Mouse (Mus musculus) hindbrain, embryonic 10.5 days (tissue): ENCODE measurements around the gene AI413582. TPM values are rescaled to one million over a fixed set of nuclear protein-coding genes. Genes with fewer than 3 reads are reported as not detected.

ENCODE experiments used
- DNase-seq: peaks from one replicate; pipeline ENCODE4 v3.0.0-alpha.2; 2017; ENCODE audit warnings: low spot score
- H3K27ac ChIP-seq: fragments of 300-500 bp; sonication (generic); 2 replicates; pipeline ENCODE4 v1.5.1; 2016; ENCODE audit warnings: mild to moderate bottlenecking, moderate library complexity
- H3K27me3 ChIP-seq: fragments of 300-500 bp; sonication (generic); 2 replicates; pipeline ENCODE4 v1.6.1; 2016; ENCODE audit warnings: mild to moderate bottlenecking; ENCODE audit not compliant: poor library complexity, insufficient read depth, severe bottlenecking
- H3K36me3 ChIP-seq: fragments of 300-500 bp; sonication (generic); 2 replicates; pipeline ENCODE4 v1.6.1; 2016; ENCODE audit warnings: mild to moderate bottlenecking, moderate library complexity
- H3K4me1 ChIP-seq: fragments of 300-500 bp; sonication (generic); replicated peaks from 2 replicates; pipeline ENCODE4 v1.6.1; 2016; ENCODE audit warnings: mild to moderate bottlenecking
- H3K4me3 ChIP-seq: fragments of 300-500 bp; sonication (generic); 2 replicates; pipeline ENCODE4 v1.5.1; 2016; ENCODE audit warnings: mild to moderate bottlenecking, moderate library complexity
- H3K9me3 ChIP-seq: fragments of 300-500 bp; sonication (generic); 2 replicates; pipeline ENCODE4 v1.6.1; 2016; ENCODE audit warnings: mild to moderate bottlenecking, moderate library complexity
- WGBS: fragments of 180-500 bp; shearing (Covaris S2); methylation state at CpG from one replicate; pipeline ENCODE4 v1.1.7; 2016; 5-methylcytosine and 5-hydroxymethylcytosine counted together
- polyA plus RNA-seq: library from polyadenylated mRNA; unstranded; fragments of >200 nt; fragmentation: Nextera tagmentation; extraction: Ambion mirVana; gene quantifications from 2 replicates; pipeline ENCODE4 v1.2.1, GENCODE M21; 2016

Gene AI413582
- polyA plus RNA-seq, 1 experiment from 2014 or later: 23.9 TPM

GRCm38 (mm10) chr17:27546574-27547085, 18.9 kb downstream of the AI413582 start:
- H3K4me3 ChIP-seq: no peak overlapping the region
- H3K27ac ChIP-seq: peak overlapping the region; percentile 9; the same call in 1 of the 2 replicates

DNA sequence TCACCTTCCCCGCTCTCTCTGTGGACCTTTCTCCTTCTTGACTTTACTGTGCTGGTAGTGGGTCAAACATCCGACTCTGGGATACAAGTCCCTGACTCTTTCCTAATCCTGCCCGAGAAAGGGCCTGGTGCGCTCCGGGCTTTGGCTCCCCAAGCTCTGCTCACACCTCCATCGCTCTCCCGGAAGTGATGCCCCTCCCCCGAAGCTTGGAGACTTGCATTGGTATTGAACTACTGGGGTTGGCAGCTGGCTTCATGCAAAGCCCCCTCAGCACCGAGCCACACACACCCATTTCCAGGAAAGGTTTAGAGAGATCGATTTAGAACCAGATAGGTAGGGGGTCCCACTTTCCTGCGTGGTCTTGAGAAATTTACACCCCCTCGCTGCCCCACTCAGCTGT, 19.6 kb downstream of the AI413582 start:
- H3K4me3 ChIP-seq: no peak overlapping the region
- no peak for DNase-seq
- WGBS: 46% methylated on average over 12 of the region's 12 CpGs
- H3K36me3 ChIP-seq: no peaks in the 10 kb centered on the region
- peaks cover 41% of the 10 kb centered on the region for H3K4me1 ChIP-seq
- H3K9me3 ChIP-seq: no peaks in the 10 kb centered on the region
- H3K27me3 ChIP-seq: peaks cover 12% of the 10 kb centered on the region
- peak overlapping the region; percentile 9; the same call in 1 of the 2 replicates for H3K27ac ChIP-seq

More at GRCm38 (mm10) chr17:27546574-27547085, 18.9 kb downstream of the AI413582 start:
- no peak for DNase-seq
- peaks cover 12% of the 10 kb centered on the region for H3K27me3 ChIP-seq
- 62% methylated on average over 7 of the region's 7 CpGs for WGBS
- H3K4me1 ChIP-seq: peaks cover 41% of the 10 kb centered on the region
- H3K36me3 ChIP-seq: no peaks in the 10 kb centered on the region
- no peaks in the 10 kb centered on the region for H3K9me3 ChIP-seq

DNA sequence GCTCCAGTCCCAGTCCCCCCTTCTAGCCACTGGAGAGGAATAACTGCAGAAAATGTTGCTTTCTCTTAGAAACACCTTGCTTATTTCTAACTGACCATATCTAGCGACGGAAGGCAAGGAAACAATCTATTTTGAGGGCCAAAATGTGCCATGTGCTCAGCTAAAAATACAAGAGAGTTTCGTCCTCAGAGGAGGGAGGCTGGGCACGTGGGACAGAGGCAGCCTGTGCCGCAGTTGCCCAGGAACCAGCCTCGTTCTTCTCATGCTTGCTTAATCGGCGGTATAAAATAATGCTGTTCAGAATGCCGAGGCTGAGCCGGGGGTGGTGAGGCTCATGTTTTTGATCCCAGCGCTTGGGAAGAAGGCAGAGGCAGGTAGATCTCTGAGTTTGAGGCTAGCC, 21.0 kb downstream of the AI413582 start:
- Histone ChIP-seq H3K4me1 (peaks cover 37% of the 10 kb centered on the region), H3K9me3 (no peaks in the 10 kb centered on the region), H3K27me3 (peaks cover 12% of the 10 kb centered on the region), H3K36me3 (no peaks in the 10 kb centered on the region), H3K27ac (no peak overlapping the region), H3K4me3 (no peak overlapping the region)
- DNase-seq: no peak
- WGBS: 90% methylated on average over 11 of the region's 11 CpGs

DNA sequence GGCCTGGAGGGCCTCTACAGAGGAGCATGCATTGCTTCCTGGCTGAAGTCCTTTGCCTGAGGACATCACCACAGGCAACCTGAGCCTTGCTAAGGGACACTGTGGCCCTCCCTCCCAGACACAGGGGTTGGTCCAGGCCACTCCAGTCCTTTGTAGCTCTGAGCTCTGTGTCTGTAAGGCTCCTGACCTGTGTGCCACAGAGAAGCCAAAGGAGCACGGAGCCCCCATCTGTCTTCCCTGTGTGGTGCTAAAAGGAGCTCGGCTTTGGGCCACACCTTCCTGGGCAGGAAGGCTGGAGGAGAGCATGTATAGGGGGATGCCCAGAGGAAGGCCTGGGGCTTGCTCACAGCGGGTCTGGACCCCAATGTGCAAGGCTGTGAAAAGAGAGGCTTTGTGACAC, 23.6 kb downstream of the AI413582 start:
- H3K4me3 ChIP-seq: no peak overlapping the region
- H3K27ac ChIP-seq: peak overlapping the region; percentile 31; the same call in 1 of the 2 replicates
- H3K27me3 ChIP-seq: peaks cover 10% of the 10 kb centered on the region
- DNase-seq: no peak
- H3K36me3 ChIP-seq: no peaks in the 10 kb centered on the region
- WGBS: 74% methylated on average over 3 of the region's 3 CpGs
- H3K4me1 ChIP-seq: peaks cover 22% of the 10 kb centered on the region
- no peaks in the 10 kb centered on the region for H3K9me3 ChIP-seq

GRCm38 (mm10) chr17:27541261-27541660, 24.3 kb downstream of the AI413582 start:
- H3K27me3 ChIP-seq: peaks cover 3% of the 10 kb centered on the region
- no peaks in the 10 kb centered on the region for H3K36me3 ChIP-seq
- no peak for DNase-seq
- H3K4me3 ChIP-seq: no peak overlapping the region
- H3K9me3 ChIP-seq: no peaks in the 10 kb centered on the region
- H3K27ac ChIP-seq: no peak overlapping the region
- H3K4me1 ChIP-seq: peaks cover 16% of the 10 kb centered on the region
- 76% methylated on average over 2 of the region's 2 CpGs for WGBS

- Histone ChIP-seq H3K4me3 (peak overlapping the region; percentile 2; the same call in 1 of the 2 replicates), H3K36me3 (no peaks in the 10 kb centered on the region), H3K4me1 (peaks cover 6% of the 10 kb centered on the region), H3K27ac (no peak overlapping the region), H3K9me3 (no peaks in the 10 kb centered on the region), H3K27me3 (no peaks in the 10 kb centered on the region)
- DNase-seq: peak; percentile 94
- WGBS: 6% methylated on average over 10 of the region's 10 CpGs
Measured at GRCm38 (mm10) chr17:27534718-27535117, 30.8 kb downstream of the AI413582 start.

DNA sequence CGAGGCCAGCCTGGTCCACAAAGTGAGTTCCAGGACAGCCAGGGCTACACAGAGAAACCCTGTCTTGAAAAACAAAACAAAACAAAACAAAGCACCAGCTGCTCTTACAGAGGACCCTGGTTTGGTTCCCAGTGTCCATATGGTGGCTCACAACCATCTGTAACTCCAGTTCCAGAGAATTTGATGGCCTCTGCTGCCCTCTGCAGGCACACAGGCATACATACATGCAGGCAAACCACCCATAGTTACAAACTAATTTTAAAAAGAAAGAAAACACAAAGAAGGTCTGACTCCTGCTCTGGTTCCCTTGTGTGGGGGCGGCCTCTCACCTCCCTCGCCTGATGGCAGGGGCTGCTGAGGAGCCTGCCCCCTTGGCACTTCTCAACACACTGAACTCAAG, 32.2 kb downstream of the AI413582 start:
- 83% methylated on average over 3 of the region's 3 CpGs for WGBS
- Histone ChIP-seq H3K9me3 (no peaks in the 10 kb centered on the region), H3K27ac (no peak overlapping the region), H3K4me1 (peaks cover 15% of the 10 kb centered on the region), H3K36me3 (no peaks in the 10 kb centered on the region), H3K4me3 (no peak overlapping the region), H3K27me3 (no peaks in the 10 kb centered on the region)
- DNase-seq: no peak

GRCm38 (mm10) chr17:27532095-27532494, 33.5 kb downstream of the AI413582 start:
- Histone ChIP-seq H3K27ac (no peak overlapping the region), H3K9me3 (no peaks in the 10 kb centered on the region), H3K4me1 (peaks cover 20% of the 10 kb centered on the region), H3K4me3 (no peak overlapping the region), H3K36me3 (no peaks in the 10 kb centered on the region), H3K27me3 (no peaks in the 10 kb centered on the region)
- 93% methylated on average over 8 of the region's 8 CpGs for WGBS
- no peak for DNase-seq

DNA sequence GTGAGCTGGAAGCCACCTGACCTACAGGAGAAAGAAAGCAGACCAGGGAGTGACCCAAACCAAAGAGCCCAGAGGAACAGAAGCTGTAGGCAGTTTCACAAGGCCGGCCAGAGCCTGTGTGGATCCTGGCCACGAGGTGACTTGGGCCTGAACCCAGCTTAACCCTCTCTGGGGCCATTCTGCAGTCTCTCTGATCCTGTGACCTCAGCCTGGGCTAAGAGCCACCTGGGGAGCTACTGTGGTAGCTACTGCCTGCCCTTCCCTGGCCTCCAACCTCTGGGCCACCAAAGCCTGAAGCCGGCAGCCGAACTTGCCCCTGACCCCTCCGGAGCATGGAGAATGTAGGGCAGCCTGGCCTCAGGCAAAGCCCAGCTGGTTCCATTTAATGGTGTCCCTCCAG, 36.8 kb downstream of the AI413582 start:
- Histone ChIP-seq H3K27ac (no peak overlapping the region; the same call in 1 of the 2 replicates), H3K36me3 (no peaks in the 10 kb centered on the region), H3K4me3 (no peak overlapping the region), H3K4me1 (peaks cover 15% of the 10 kb centered on the region), H3K9me3 (0 out of 2 replicates have a peak, but pooled peaks cover 3% of the 10 kb centered on the region), H3K27me3 (no peaks in the 10 kb centered on the region)
- no peak for DNase-seq
- WGBS: 59% methylated on average over 5 of the region's 5 CpGs

- Histone ChIP-seq H3K27ac (0 out of 2 replicates have a peak overlapping the region, but pooled peaks have one; percentile 18), H3K36me3 (no peaks in the 10 kb centered on the region), H3K4me3 (no peak overlapping the region), H3K9me3 (0 out of 2 replicates have a peak, but pooled peaks cover 3% of the 10 kb centered on the region), H3K27me3 (no peaks in the 10 kb centered on the region), H3K4me1 (peaks cover 15% of the 10 kb centered on the region)
- no peak for DNase-seq
- WGBS: 52% methylated on average over 8 of the region's 8 CpGs
Measured at GRCm38 (mm10) chr17:27528030-27528429, 37.5 kb downstream of the AI413582 start.

DNA sequence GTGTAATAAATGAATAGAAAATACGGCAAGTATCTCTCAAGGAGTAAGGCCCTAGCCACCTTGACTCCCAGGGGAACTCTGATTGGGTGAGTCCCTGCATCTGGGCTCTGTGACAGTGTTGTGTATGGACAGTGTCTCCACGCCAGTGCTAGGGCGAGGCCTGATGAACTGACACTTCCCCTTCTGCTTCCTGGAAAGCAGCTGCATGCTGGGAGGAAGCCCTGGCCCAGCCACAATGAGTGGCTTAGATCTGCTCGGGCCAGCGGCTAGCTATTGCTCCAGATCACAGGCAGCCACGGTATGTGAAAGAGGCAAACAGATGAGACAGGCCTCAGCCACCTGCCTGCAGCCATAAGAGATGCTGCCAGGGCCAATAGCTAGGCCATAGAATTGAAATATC, 38.4 kb downstream of the AI413582 start:
- H3K4me1 ChIP-seq: peaks cover 15% of the 10 kb centered on the region
- H3K9me3 ChIP-seq: 0 out of 2 replicates have a peak, but pooled peaks cover 3% of the 10 kb centered on the region
- H3K27me3 ChIP-seq: peaks cover 6% of the 10 kb centered on the region
- H3K4me3 ChIP-seq: no peak overlapping the region
- DNase-seq: no peak
- no peaks in the 10 kb centered on the region for H3K36me3 ChIP-seq
- H3K27ac ChIP-seq: no peak overlapping the region
- WGBS: 83% methylated on average over 6 of the region's 6 CpGs

GRCm38 (mm10) chr17:27523121-27523520, 42.4 kb downstream of the AI413582 start:
- no peak for DNase-seq
- WGBS: 38% methylated on average over 7 of the region's 7 CpGs
- Histone ChIP-seq H3K9me3 (0 out of 2 replicates have a peak, but pooled peaks cover 3% of the 10 kb centered on the region), H3K4me3 (no peak overlapping the region), H3K27ac (no peak overlapping the region), H3K27me3 (peaks cover 41% of the 10 kb centered on the region), H3K4me1 (peaks cover 31% of the 10 kb centered on the region), H3K36me3 (no peaks in the 10 kb centered on the region)

DNA sequence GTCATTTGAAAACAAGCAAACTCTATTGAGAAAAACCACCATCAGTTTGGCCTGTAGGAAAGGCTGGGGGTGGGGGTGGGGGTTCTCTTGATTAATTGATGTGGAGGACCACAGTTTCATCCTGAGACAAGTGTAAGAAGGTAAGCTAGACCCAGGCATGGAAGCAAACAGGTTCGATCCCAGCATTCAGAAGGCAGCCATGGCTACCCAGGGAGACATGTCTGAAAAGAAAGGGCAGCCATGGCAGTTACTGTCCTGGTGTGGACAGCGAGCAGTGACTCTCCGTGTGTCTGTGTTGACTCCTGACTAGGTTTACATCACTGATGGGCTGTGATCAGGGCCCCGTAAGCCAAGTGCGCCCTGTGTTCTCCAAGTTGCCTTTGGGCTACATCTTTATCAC, 44.3 kb downstream of the AI413582 start, which contains the start of gene Grm4:
TSS of gene Grm4 (minus strand) at position 101 of the 400 bp plus-strand sequence.
- Histone ChIP-seq H3K27me3 (peaks cover 55% of the 10 kb centered on the region), H3K4me3 (peak within 1 kb of the TSS; percentile 28; the same call in 1 of the 2 replicates), H3K4me1 (peaks cover 43% of the 10 kb centered on the region), H3K27ac (no peak within 1 kb of the TSS; the same call in 1 of the 2 replicates), H3K36me3 (no peaks in the 10 kb centered on the region), H3K9me3 (0 out of 2 replicates have a peak, but pooled peaks cover 3% of the 10 kb centered on the region)
- 76% methylated on average over 5 of the region's 5 CpGs for WGBS
- no peak for DNase-seq
